Mouse (Mus musculus) ovary, postnatal 36 days (tissue): ENCODE measurements at regions not wholly inside any gene's neighbourhood (a gene's known extent, or its start where the extent isn't known, plus 50 kb on each side); places are given as distances from the start of the nearest gene placed in this dataset.
A peak's percentile ranks its signal among the peaks of the same experiment; 100 is the strongest.
"Not testable (repeated sequence)": the region's sequence is repeated elsewhere in the genome, so short reads cannot be mapped to it uniquely, and the experiment has no call there.

ENCODE experiments used
- DNase-seq: peaks from one replicate; pipeline ENCODE4 v3.0.0; 2022; ENCODE audit warnings: low spot score, mixed read lengths

- no peak for DNase-seq
Measured at GRCm38 (mm10) chr12:8410410-8411341, 89.1 kb downstream of the Rhob start.

GRCm38 (mm10) chr12:8402084-8402483 is 88.9 kb downstream of the Hs1bp3 start:
- no peak for DNase-seq

- no peak for DNase-seq
Measured at GRCm38 (mm10) chr12:8401376-8401775, 88.1 kb downstream of the Hs1bp3 start.

GRCm38 (mm10) chr12:8400345-8401130 is 87.3 kb downstream of the Hs1bp3 start:
- DNase-seq, result no peak

GRCm38 (mm10) chr12:8398852-8399251 is 85.6 kb downstream of the Hs1bp3 start:
- DNase-seq, result no peak

GRCm38 (mm10) chr12:8396408-8396807 is 83.2 kb downstream of the Hs1bp3 start:
- DNase-seq, result not testable (repeated sequence)

GRCm38 (mm10) chr12:8394894-8395297 is 81.7 kb downstream of the Hs1bp3 start:
- DNase-seq, result peak; percentile 37

GRCm38 (mm10) chr12:8393976-8394375 is 80.7 kb downstream of the Hs1bp3 start:
- no peak for DNase-seq
